33 mouse cellular contexts compared by ENCODE assay signal in the genomic region with DNA sequence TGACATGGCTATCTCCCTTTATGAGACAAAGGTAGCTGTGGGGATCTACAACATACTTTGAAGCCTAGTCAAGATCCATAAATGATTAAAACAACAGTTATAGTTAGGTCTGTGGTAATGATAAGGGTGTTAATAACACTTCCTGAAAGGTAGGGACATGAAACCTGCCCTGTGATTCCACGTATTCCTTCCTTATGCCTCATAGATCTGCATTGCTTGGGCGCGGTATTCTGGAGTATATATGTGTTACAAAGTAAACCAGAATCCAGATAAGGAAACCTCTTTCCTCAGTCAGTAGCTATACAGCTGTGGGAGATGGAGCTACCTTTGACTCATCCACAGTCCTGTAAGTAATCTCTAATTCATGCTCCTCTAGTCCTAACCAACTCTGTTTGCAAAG. TPM values are rescaled to one million over a fixed set of nuclear protein-coding genes. Genes with fewer than 3 reads are reported as not detected.
"Had no signal": no experiment of that assay in that cellular context is flagged by ENCODE, and none has a peak within 500 bp of the region (broad histone marks: within the 10 kb centered on the region; RNA-seq: fewer than 3 reads in every experiment).

No protein-coding gene starts in this region.

- H3K4me3 ChIP-seq: embryonic facial prominence, embryonic 10.5 days; embryonic facial prominence, embryonic 12.5 days; embryonic facial prominence, embryonic 13.5 days; embryonic facial prominence, embryonic 15.5 days; erythroblast, embryonic 14.5 days; forebrain, embryonic 10.5 days; forebrain, embryonic 12.5 days; forebrain, embryonic 13.5 days; forebrain, embryonic 15.5 days; gastrocnemius, adult 2 months; heart, adult 2 months had no signal

- H3K9ac ChIP-seq: embryonic facial prominence, embryonic 12.5 days; embryonic facial prominence, embryonic 13.5 days; embryonic facial prominence, embryonic 15.5 days; forebrain, embryonic 12.5 days; forebrain, embryonic 13.5 days; forebrain, embryonic 15.5 days; forebrain, postnatal 0 days had no signal

- DNase-seq: cerebellum, adult 2 months; cerebellum, adult 8-10 months; cerebellum, adult 9-10 months; cerebellum, adult 9-11 months; cerebellum, postnatal 14 days; cerebellum, postnatal 25 days; cerebellum, postnatal 36 days; embryo, embryonic 11 days; forebrain, postnatal 0 days; gastrocnemius, adult 2 months; gastrocnemius, postnatal 10 days; gastrocnemius, postnatal 14 days; gastrocnemius, postnatal 25 days; gastrocnemius, postnatal 36 days; heart, adult 11 months; heart, adult 18-20 months; heart, adult 2 months had no signal

- H3K4me2 ChIP-seq: embryonic facial prominence, embryonic 12.5 days; embryonic facial prominence, embryonic 13.5 days; embryonic facial prominence, embryonic 15.5 days; forebrain, embryonic 12.5 days; forebrain, embryonic 13.5 days; forebrain, embryonic 15.5 days had no signal

- H3K4me1 ChIP-seq: embryonic facial prominence, embryonic 10.5 days; embryonic facial prominence, embryonic 12.5 days; embryonic facial prominence, embryonic 13.5 days; embryonic facial prominence, embryonic 15.5 days; forebrain, embryonic 10.5 days; forebrain, embryonic 12.5 days; forebrain, embryonic 13.5 days; forebrain, embryonic 15.5 days had no signal

- H3K27ac ChIP-seq: embryonic facial prominence, embryonic 10.5 days; embryonic facial prominence, embryonic 12.5 days; embryonic facial prominence, embryonic 13.5 days; embryonic facial prominence, embryonic 15.5 days; forebrain, embryonic 10.5 days; forebrain, embryonic 12.5 days; forebrain, embryonic 13.5 days; forebrain, embryonic 15.5 days; gastrocnemius, adult 2 months; heart, adult 2 months had no signal

- ATAC-seq: forebrain, embryonic 13.5 days; forebrain, embryonic 14.5 days; forebrain, embryonic 15.5 days; forebrain, embryonic 16.5 days; forebrain, postnatal 0 days had no signal

- H3K9me3 ChIP-seq: embryonic facial prominence, embryonic 10.5 days; embryonic facial prominence, embryonic 12.5 days; embryonic facial prominence, embryonic 13.5 days; embryonic facial prominence, embryonic 15.5 days; forebrain, embryonic 10.5 days; forebrain, embryonic 12.5 days; forebrain, embryonic 13.5 days; forebrain, embryonic 15.5 days had no signal

- H3K36me3 ChIP-seq: embryonic facial prominence, embryonic 10.5 days; embryonic facial prominence, embryonic 12.5 days; embryonic facial prominence, embryonic 13.5 days; embryonic facial prominence, embryonic 15.5 days; forebrain, embryonic 10.5 days; forebrain, embryonic 12.5 days; forebrain, embryonic 15.5 days had no signal

- H3K27me3 ChIP-seq: embryonic facial prominence, embryonic 12.5 days; embryonic facial prominence, embryonic 13.5 days; embryonic facial prominence, embryonic 15.5 days; forebrain, embryonic 12.5 days; forebrain, embryonic 13.5 days; forebrain, embryonic 15.5 days had no signal

RNA-seq across cellular contexts. Expression of a gene that starts 53.3 kb away (rescaled TPM):
- polyA plus RNA-seq: cerebellum, adult 2 months; cortical plate, adult 2 months; embryonic facial prominence, embryonic 10.5 days; embryonic facial prominence, embryonic 11.5 days; embryonic facial prominence, embryonic 12.5 days; embryonic facial prominence, embryonic 13.5 days; embryonic facial prominence, embryonic 14.5 days; embryonic facial prominence, embryonic 15.5 days; erythroblast, embryonic 14.5 days; forebrain, embryonic 10.5 days; forebrain, embryonic 11.5 days; forebrain, embryonic 12.5 days; forebrain, embryonic 13.5 days; forebrain, embryonic 14.5 days; forebrain, embryonic 15.5 days; forebrain, embryonic 16.5 days; forebrain, postnatal 0 days; gonadal fat pad, adult 2 months; heart, adult 2 months had no signal
